Mouse (Mus musculus) urinary bladder, postnatal 25 days (tissue): ENCODE measurements at regions not wholly inside any gene's neighbourhood (a gene's known extent, or its start where the extent isn't known, plus 50 kb on each side); places are given as distances from the start of the nearest gene placed in this dataset.
"Not testable (repeated sequence)": the region's sequence is repeated elsewhere in the genome, so short reads cannot be mapped to it uniquely, and the experiment has no call there.

Source experiments
- DNase-seq: peaks from one replicate; pipeline ENCODE4 v3.0.0; 2022; ENCODE audit warnings: low spot score

GRCm38 (mm10) chr14:53121704-53122103, 626.2 kb upstream of the Olfr1507 start:
- peak; percentile 3 for DNase-seq

DNA sequence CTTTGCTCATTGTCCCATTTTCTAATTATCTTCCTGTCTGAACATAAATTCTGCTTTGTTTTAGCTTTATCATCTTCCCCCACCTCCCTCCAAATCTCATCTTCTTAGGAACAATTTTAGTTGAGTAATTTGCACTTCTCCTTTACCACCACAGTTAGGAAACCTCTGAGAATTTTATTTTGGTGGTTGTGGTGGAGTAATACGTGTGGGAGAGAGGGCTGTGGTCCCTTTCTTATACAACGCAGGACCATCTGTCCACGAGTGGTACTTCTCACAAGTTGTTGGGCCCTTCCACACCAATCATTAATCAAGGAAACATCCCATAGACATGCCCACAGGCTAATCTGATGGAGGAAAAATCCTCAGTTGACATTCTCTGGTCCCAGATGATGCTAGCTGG, 614.2 kb upstream of the Olfr1507 start:
- DNase-seq: not testable (repeated sequence)

DNA sequence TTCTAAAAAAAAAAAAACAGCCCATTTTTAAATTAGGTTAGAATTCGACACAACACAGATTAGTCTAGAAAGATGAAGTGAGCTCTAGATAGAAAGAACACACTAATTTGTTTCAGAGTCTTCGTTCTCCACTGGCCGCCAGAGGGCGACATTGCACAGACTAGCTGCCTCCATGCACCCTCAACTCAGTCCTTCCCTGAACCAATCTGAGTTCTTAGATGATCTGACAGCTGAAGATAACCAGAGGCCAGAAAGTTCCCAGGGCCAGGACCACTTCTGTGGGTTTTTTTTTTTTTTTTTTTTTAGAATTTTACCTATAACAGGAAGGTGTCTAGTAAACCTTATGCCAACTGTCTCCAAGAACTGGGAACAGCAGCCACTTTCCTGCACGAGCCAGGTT, 605.8 kb upstream of the Olfr1507 start:
- DNase-seq: not testable (repeated sequence)

- not testable (repeated sequence) for DNase-seq
Measured at GRCm38 (mm10) chr14:53090921-53091320, 595.4 kb upstream of the Olfr1507 start.

GRCm38 (mm10) chr14:53081853-53082252, 586.3 kb upstream of the Olfr1507 start:
- DNase-seq: not testable (repeated sequence)

DNA sequence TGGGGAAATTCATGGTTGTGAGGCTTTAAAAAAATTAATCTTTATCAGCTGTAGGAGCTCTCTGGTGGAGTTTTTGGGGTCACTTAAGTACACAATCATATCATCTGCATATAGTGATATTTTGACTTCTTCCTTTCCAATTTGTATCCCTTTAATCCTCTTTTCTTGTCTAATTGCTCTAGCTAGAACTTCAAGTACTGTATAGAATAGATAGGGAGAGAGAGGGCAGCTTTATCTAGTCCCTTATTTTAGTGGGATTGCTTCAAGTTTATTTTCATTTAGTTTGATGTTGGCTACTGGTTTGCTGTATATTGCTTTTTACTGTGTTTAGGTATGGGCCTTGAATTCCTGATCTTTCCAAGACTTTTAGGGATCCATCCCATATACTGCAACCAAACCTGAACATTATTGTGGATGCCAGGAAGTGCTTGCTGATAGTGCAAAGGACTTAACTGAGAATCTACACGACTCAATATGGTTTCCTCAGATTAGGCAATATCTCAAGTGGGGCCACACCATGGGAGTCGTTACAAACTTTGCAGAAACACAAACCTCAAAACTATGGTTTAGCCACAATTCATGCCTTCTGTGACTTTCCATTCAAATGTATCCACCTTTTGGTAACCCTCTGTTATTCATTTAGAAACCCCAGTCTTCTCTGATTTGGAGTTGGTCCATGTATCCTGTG, 585.6 kb upstream of the Olfr1507 start:
- DNase-seq: not testable (repeated sequence)

- DNase-seq: not testable (repeated sequence)
Measured at GRCm38 (mm10) chr14:53080556-53080955, 585.0 kb upstream of the Olfr1507 start.

DNA sequence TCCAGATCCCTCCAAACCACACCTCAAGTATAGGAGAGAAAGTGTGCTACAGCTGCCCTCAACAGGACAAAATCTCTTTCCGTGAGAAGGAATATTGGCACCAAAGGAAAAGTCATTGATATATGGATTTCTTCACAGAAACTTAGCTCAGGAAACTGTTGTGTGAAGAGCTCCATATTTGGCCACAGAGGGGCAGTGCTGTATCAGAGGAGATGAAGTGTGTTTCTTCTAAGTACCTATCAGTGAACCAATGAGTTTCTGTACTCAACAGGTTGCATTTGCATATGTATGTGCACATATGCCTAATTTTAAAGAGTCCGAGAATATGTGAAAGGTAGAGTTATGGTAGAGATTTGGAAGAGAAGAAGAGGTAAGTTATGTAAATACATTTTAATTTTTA, 580.4 kb upstream of the Olfr1507 start:
- not testable (repeated sequence) for DNase-seq

- DNase-seq: not testable (repeated sequence)
Measured at GRCm38 (mm10) chr14:53073126-53073525, 577.6 kb upstream of the Olfr1507 start.

DNA sequence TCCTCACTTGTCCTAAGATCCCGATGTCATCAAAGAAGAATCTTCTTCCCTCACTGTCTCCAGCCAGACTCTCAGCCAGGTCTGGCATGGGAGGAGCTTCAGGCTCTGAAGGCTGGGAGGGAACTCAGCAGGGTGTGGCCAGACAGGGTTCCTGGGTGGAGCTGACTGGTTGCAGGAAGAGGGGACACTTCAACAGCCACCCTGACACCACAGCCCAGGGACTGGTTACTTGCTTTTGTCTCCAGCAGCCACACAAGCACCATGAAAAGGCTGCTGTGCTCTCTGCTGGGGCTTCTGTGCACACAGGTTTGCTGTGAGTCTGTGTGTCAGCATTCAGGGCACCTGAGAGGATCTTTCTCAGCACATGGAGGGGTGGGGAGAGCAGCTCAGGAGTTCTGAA, 577.0 kb upstream of the Olfr1507 start:
- DNase-seq: not testable (repeated sequence)

DNA sequence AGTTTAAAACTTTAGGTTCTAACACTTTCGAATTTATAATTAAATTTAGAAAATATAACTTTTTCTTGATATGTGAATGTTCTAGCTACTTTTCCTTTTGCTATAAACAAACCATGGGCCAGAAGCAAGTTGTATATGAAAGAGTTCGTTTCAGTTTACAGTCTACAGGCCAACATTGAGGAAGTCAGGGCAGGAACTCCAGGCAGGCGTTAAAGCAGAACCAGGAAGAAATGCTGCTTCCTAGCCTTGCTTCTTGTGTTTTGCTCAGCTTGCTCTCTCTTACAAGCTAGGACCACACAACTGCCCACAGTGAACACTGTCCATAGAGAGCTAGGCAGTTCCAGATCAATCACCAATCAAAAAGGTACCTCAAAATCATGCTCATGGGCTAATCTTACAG, 558.9 kb upstream of the Olfr1507 start:
- DNase-seq: not testable (repeated sequence)

- DNase-seq: not testable (repeated sequence)
Measured at GRCm38 (mm10) chr14:53053465-53054123, 558.0 kb upstream of the Olfr1507 start.

- DNase-seq: not testable (repeated sequence)
Measured at GRCm38 (mm10) chr14:53047683-53048082, 552.1 kb upstream of the Olfr1507 start.

DNA sequence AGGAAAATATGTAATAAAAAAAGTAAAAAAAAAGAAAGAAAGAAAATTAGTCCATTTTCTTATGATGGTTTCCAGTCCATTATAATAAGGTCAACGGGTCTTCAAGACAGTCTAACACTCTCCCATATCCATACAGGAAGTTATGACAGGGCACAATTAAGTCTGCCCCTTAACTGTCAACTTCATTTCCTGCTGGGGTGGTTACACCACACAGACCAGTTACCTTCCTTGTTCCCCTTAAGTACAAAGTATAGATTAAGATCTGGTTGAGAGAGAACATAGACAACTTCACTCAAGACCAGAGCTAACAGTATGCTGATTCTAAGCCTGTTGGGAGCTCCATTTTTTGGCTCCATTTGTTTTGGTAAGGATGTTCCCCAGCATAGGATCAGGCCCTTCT, 551.4 kb upstream of the Olfr1507 start:
- DNase-seq: not testable (repeated sequence)

- not testable (repeated sequence) for DNase-seq
Measured at GRCm38 (mm10) chr14:53045331-53045730, 549.8 kb upstream of the Olfr1507 start.

DNA sequence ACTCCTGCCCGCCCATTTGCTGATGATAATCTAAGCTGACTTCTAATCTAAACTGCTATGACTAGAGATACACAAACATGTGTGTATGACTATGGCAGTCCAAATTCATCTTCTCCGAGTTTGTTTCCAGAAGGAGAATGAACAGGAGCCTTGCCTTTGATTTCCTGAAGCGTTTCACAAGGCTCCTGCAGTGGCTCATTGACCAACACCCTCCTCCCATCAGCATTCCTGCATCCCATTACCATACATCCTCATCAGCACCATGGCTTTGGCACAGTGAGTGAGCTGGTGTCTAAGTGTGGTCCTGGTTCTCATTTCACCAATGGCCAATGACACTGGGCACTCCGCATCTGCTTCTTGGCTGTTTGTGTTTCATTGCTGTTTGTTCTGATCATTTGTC, 548.6 kb upstream of the Olfr1507 start:
- DNase-seq: not testable (repeated sequence)

DNA sequence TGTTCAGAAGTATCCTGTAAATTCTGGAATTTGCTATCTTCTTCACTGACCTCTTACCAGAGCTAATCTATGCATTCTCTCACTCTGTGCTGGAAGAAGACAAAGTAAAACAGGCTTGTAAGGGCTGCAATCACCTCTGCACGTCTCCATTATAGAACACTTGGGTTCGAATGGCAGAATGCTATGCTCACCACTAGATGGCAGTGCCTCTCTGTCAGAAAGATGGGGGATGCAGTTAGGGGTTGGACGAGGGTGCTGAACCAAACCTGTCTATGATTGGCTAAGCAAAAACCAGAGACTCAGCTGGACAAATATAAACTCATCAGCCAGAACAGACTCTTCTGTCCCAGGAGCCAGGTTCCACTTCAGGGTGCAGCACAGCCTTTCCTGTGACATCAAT, 546.5 kb upstream of the Olfr1507 start:
- DNase-seq: not testable (repeated sequence)

DNA sequence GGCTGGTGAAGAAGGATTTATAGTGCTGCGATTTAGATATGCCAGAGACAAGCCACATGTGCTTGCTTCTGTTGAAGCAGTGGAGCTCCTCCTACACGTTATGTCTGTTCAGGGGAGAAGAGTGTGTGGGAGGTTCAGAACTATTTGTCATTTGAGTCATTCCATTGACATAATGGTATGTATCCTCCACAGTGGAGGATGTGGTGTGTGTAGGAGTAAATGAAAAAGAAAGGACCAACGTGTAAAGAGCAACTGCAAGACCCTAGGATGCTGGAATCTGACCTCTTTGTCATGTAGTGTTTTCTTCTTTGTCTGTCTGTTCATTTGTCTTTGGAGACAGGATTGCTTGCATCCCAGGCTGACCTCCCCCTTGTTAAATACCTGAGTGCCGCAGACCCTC, 543.9 kb upstream of the Olfr1507 start:
- not testable (repeated sequence) for DNase-seq

DNA sequence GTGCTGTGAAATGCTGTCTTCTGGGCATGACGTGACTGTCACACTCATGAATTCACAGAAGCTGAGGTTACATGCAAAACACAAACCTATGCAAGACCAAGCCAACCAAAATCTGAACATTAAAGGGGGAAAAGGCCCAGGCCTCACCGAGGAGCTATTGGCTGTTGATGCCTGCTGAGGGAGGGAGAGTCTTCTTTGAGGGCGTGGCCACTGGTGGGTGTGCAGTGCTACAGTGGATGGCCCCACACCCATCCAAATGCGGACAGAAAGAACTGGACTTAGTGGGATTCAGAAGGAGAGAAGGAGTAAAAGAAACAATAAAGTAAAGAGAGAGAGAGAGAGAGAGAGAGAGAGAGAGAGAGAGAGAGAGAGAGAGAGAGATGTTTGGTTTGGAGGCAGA, 539.4 kb upstream of the Olfr1507 start:
- DNase-seq: not testable (repeated sequence)

GRCm38 (mm10) chr14:53033221-53033620, 537.7 kb upstream of the Olfr1507 start:
- not testable (repeated sequence) for DNase-seq

GRCm38 (mm10) chr14:53032498-53032897, 536.9 kb upstream of the Olfr1507 start:
- DNase-seq: not testable (repeated sequence)

DNA sequence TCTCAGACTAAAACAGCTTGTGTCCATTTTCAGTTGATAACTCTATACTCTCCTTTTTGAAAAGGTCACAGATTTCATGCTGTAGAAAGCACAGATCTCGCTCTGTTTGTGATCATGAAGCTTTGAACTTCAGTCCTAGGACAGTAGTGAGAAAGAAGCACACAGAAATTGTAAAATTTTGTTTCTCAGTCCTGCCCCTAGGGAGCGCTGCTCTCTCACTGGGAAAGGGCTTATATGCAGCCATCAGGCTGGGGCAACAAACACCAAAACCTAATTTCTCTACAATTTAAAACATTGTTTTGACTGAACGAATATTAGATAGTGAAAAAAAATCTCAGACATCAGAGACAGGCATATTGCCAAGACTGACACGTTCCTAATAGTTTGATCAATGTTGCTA, 534.7 kb upstream of the Olfr1507 start:
- not testable (repeated sequence) for DNase-seq

- DNase-seq: not testable (repeated sequence)
Measured at GRCm38 (mm10) chr14:53026958-53027357, 531.4 kb upstream of the Olfr1507 start.
